Mouse (Mus musculus): ENCODE results near the gene Cdk19.

Gene Cdk19

GRCm38 (mm10) chr10:40339351-40339964 lies at the start of gene Cdk19:
Cdk19 (plus strand) TSS chr10:40339564.
- DNase-seq (ENCODE audit: low read depth): peak; percentile 89

GRCm38 (mm10) chr10:40292640-40293039 lies 46.7 kb upstream of the Cdk19 start:
- no peak for DNase-seq (ENCODE audit: low read depth)

- peak; percentile 95 for DNase-seq (ENCODE audit: low read depth)
These were observed 38.7 kb upstream of the Cdk19 start for GRCm38 (mm10) chr10:40300648-40301171.

- peak; percentile 65 for DNase-seq (ENCODE audit: low read depth)
These were observed 37.9 kb upstream of the Cdk19 start for GRCm38 (mm10) chr10:40301181-40302075.

GRCm38 (mm10) chr10:40302140-40302985 lies 37.0 kb upstream of the Cdk19 start, which contains the start of gene Amd1:
Amd1 (minus strand) TSS chr10:40302186.
- DNase-seq (ENCODE audit: low read depth): peak; percentile 100

GRCm38 (mm10) chr10:40305989-40306388 lies 33.4 kb upstream of the Cdk19 start:
- no peak for DNase-seq (ENCODE audit: low read depth)

GRCm38 (mm10) chr10:40307826-40308583 lies 31.4 kb upstream of the Cdk19 start:
- peak; percentile 65 for DNase-seq (ENCODE audit: low read depth)

GRCm38 (mm10) chr10:40309884-40310635 lies 29.3 kb upstream of the Cdk19 start:
- DNase-seq (ENCODE audit: low read depth): peak; percentile 61

GRCm38 (mm10) chr10:40312781-40313180 lies 26.6 kb upstream of the Cdk19 start:
- peak; percentile 33 for DNase-seq (ENCODE audit: low read depth)

GRCm38 (mm10) chr10:40316841-40317585 lies 22.4 kb upstream of the Cdk19 start:
- peak; percentile 72 for DNase-seq (ENCODE audit: low read depth)

- no peak for DNase-seq (ENCODE audit: low read depth)
These were observed 19.1 kb upstream of the Cdk19 start for GRCm38 (mm10) chr10:40320306-40320705.

- DNase-seq (ENCODE audit: low read depth): peak; percentile 72
These were observed 11.3 kb upstream of the Cdk19 start for GRCm38 (mm10) chr10:40328004-40328551.

GRCm38 (mm10) chr10:40330262-40330661 lies 9.1 kb upstream of the Cdk19 start:
- no peak for DNase-seq (ENCODE audit: low read depth)

GRCm38 (mm10) chr10:40332864-40333263 lies 6.5 kb upstream of the Cdk19 start:
- no peak for DNase-seq (ENCODE audit: low read depth)

GRCm38 (mm10) chr10:40342036-40342435 lies 2.7 kb downstream of the Cdk19 start:
- no peak for DNase-seq (ENCODE audit: low read depth)

- no peak for DNase-seq (ENCODE audit: low read depth)
These were observed 7.5 kb downstream of the Cdk19 start for GRCm38 (mm10) chr10:40346776-40347403.

GRCm38 (mm10) chr10:40347461-40347954 lies 8.1 kb downstream of the Cdk19 start:
- peak; percentile 75 for DNase-seq (ENCODE audit: low read depth)

Data from NIH3T3 (cell line).